Mouse (Mus musculus): ENCODE results near the gene Krt27.

The Krt27 gene

DNA sequence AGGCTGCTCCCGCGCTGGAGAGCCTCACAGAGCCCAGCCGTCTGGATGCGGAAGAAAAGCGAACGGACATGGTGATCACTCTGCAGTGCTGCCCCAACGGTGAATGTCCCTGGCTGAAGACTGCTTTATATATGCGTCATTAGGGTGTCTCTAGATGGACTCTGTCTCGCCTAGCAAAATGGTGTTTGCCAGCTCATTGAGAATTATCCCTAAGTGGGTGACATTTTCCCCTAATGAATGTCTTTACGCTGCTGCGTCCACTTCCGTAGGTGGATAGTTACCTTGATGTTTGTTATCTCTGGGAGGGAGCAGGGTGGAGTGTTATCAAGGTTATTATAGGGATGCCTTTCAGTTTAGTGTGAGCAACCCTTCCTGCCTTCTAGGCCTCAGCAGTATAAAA lies at the start of gene Krt27:
Gene Krt27 (minus strand): TSS at position 101 of the 400 bp plus-strand sequence.
- no peak for DNase-seq (ENCODE audit: low read depth)

GRCm38 (mm10) chr11:99399956-99400549 lies 49.1 kb upstream of the Krt27 start:
- no peak for DNase-seq (ENCODE audit: low read depth)

- DNase-seq (ENCODE audit: low read depth), result no peak
These were observed 47.9 kb upstream of the Krt27 start for GRCm38 (mm10) chr11:99398832-99399231.

DNA sequence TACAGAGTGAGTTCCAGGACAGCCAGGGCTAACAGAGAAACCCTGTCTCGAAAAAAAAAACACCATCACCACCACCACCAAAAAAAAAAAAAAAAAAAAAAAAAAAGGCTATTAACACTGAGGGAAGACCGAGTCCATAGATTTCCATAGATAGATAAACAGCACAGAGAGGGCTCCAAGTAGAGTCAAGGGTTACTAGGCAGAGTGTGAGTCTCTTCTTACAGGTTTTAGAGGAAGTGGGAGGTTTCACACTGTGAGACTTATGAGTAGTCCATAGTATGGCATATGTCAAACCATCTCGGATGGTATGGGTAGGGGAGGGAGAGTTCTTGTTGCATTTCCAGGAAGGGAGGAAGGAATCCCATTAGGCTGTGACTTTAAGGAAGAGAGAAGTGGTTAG lies 47.2 kb upstream of the Krt27 start:
- no peak for DNase-seq (ENCODE audit: low read depth)

GRCm38 (mm10) chr11:99396661-99397060 lies 45.8 kb upstream of the Krt27 start:
- DNase-seq (ENCODE audit: low read depth), result no peak

GRCm38 (mm10) chr11:99396034-99396433 lies 45.1 kb upstream of the Krt27 start:
- no peak for DNase-seq (ENCODE audit: low read depth)

- DNase-seq (ENCODE audit: low read depth), result no peak
These were observed 41.6 kb upstream of the Krt27 start for GRCm38 (mm10) chr11:99392492-99392891.

GRCm38 (mm10) chr11:99391375-99391774 lies 40.5 kb upstream of the Krt27 start:
- no peak for DNase-seq (ENCODE audit: low read depth)

- DNase-seq (ENCODE audit: low read depth), result no peak
These were observed 40.0 kb upstream of the Krt27 start for GRCm38 (mm10) chr11:99390866-99391265.

DNA sequence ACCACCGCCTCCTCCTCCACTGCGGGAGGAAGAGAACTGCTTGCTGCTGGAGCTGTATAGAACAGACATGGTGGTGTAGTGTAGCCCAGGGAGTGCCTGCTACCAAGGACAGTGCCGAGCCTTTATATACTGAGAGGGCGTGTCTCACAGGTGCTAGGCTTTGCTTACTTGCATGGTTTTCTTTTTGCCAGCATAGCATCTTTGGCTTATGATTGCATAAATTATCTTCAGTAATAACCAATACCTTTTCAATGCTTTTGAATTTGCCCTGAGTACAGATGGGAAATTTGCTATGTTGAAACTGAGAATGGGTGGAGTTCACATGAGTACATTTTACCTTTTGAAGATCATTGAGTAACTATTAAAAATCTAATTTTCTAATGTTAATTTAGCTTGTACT lies 38.4 kb upstream of the Krt27 start, which contains the start of gene Krt10:
Gene Krt10 (minus strand): TSS at position 101 of the 400 bp plus-strand sequence.
- no peak for DNase-seq (ENCODE audit: low read depth)

DNA sequence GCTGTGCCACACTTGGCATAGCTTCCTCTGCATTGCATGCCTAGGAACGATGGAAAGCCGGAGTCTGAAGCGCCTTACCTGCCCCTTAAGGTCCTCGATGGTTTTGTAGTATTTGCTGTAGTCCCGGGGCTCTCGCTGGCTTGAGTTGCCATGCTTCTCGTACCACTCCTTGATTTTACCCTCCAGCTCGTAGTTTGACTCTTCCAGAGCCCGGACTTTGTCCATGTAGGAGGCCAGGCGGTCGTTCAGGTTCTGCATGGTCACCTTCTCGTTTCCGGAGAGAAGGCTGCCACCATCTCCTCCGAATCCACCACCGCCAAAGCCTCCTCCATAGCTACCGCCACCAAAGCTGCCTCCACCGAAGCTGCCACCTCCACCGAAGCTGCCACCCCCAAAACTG lies 37.8 kb upstream of the Krt27 start:
- no peak for DNase-seq (ENCODE audit: low read depth)

GRCm38 (mm10) chr11:99385813-99386721 lies 35.2 kb upstream of the Krt27 start:
- peak; percentile 71 for DNase-seq (ENCODE audit: low read depth)

DNA sequence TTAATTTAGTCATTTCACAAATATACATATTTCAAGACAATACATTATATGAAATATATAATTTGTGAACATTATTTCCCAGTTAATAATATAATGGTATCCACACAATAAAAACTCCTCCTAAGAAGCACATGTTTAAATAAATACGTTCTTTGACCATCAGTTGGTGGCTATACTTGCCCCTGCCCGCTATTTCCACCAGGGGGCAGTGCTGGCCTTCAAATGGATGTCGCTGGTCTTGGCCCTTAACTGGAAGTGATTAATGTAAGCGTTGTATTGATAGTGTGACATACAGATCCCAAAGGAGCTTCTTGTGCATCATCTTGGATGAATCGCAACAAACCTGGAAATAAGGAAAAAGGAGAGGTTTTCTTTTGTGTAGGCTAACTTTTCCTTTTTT lies 28.7 kb upstream of the Krt27 start:
- DNase-seq (ENCODE audit: low read depth), result peak; percentile 56

DNA sequence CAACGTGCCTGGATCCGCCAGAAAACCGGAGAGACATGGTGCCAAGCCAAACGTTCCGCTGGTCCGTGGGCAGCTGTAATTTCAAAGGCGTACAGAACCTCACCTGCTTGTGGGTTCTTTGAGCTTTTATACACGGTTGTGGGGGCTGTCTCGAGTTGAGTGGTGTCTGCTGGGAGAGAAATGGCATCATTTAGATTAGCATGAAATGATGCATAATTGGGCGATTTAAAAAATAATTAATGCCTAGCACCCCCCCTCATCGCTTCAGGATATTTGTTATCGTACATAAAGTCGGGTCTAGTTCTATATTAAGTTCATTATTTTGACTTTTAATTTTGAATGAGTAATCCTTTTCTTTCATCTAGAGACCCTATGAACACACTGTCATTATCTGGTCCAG lies 23.9 kb upstream of the Krt27 start, which contains the start of gene Krt28:
Gene Krt28 (minus strand): TSS at position 101 of the 400 bp plus-strand sequence.
- no peak for DNase-seq (ENCODE audit: low read depth)

- no peak for DNase-seq (ENCODE audit: low read depth)
These were observed 19.0 kb upstream of the Krt27 start for GRCm38 (mm10) chr11:99369853-99370451.

GRCm38 (mm10) chr11:99369229-99369628 lies 18.3 kb upstream of the Krt27 start:
- no peak for DNase-seq (ENCODE audit: low read depth)

DNA sequence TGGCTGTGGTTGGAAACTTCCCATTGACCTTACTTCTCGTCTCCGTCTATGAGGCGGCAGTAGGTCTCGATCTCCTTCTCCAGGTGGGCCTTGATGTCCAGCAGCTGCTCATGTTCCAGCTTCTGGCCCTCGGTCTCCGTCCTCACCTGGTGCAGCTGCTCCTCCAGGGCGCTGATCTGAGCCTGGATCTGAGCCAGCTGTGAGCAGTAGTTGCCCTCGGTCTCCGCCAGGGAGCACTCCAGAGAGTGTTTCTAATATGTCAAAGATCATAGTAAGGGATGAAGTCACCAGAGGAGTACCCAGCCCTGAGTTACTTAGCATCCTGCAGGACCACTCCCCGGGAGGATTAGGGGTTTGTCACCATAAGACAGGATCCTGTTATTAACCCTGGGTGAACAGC lies 15.9 kb upstream of the Krt27 start:
- DNase-seq (ENCODE audit: low read depth), result no peak

- DNase-seq (ENCODE audit: low read depth), result no peak
These were observed 13.5 kb upstream of the Krt27 start for GRCm38 (mm10) chr11:99364412-99364811.

DNA sequence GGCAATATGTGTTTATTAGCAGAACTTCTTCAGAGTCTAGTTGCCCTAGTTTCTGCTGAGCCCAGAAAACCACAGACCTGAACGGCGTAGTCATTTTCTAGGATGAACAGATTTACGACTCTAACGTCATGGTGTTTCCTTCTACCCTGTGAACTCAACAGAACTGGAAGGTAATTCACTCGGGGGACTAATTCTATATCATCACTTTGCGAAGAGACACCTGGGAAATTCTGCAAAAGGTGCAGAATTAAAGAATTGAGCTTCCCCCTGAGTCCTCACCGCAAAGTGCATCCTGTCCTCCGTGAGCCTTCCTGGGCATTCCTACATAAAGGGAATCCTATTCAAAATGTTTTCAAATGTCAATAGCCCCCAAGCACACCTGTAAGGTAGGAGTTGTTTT lies 10.5 kb upstream of the Krt27 start:
- DNase-seq (ENCODE audit: low read depth), result no peak

DNA sequence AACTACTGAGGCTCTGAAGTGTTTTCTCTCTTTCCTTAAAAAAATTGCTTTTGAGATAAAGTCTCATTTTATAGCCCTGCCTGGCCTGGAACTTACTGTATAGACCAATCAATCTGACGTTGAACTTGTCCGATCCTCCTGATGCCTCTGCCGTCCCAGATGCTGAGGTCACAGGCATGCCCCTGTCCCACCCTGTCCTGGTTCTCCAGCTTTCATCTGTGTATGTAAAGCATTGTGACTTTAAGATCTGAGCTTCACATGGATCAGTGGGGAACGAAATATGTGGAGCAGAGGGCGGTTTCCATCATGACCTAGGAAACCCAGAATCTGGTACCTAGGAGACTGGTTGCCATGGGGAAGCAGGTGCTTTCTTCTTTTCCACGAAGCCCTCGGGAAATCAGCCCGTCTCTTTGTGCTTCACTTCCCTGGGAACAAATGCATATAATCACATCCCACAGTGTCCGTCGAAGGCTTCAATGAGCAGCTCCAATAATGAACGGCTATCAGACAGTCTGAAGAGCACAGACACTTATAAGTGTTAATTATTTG lies 11.5 kb downstream of the Krt27 start:
- no peak for DNase-seq (ENCODE audit: low read depth)

DNA sequence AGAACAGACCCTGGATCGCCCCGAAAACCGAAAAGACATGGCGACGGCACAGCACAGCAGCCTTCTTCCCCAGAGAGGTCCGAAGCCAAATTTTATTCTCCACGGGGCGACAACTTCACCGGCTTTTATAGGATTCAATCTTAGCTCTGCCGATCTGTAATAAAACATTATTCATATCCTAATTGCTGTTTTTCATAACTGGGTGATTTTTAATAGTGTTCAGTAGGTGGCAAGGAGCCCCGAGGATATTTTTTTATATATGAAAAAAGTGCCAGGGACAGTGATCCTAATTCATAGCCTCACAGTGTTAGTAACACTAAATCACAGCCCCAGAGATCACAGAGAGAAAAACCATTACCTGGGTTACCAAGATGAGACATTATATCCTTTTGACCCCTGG lies 13.0 kb downstream of the Krt27 start, which contains the start of gene Krt26:
Gene Krt26 (minus strand): TSS at position 101 of the 400 bp plus-strand sequence.
- DNase-seq (ENCODE audit: low read depth), result no peak

GRCm38 (mm10) chr11:99333426-99333825 lies 17.5 kb downstream of the Krt27 start:
- no peak for DNase-seq (ENCODE audit: low read depth)

Data from fibroblast of lung, adult 2 months (primary cell).